Mouse (Mus musculus) frontal cortex, postnatal 14 days (tissue): ENCODE data around the gene Slc6a6.

Source experiments
- DNase-seq, 2 experiments: peaks; one replicate each; pipeline ENCODE4 v3.0.0; 2022; ENCODE audit warnings: low spot score in 2 of 2

Gene Slc6a6

DNA sequence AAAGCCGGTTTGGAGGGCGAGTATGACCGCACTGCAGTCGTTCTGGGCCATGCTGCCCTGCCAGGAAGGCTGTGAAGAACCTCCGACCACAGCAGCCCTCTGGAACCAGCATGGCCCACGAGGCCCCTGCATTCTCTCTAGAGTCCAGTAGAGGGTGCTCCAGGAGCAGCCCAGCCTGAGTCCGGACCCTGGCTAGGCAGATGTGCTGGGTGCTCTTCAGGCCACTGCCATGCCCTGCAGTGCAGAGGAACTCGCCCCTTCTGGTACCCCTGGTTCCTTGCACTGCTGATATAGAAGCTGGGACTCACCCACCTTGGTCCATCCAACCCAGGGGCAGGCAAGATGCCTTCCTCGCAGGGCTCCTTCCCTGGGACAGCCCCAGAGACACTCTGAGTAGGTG lies 92.7 kb downstream of the Slc6a6 start:
- no peak for DNase-seq

DNA sequence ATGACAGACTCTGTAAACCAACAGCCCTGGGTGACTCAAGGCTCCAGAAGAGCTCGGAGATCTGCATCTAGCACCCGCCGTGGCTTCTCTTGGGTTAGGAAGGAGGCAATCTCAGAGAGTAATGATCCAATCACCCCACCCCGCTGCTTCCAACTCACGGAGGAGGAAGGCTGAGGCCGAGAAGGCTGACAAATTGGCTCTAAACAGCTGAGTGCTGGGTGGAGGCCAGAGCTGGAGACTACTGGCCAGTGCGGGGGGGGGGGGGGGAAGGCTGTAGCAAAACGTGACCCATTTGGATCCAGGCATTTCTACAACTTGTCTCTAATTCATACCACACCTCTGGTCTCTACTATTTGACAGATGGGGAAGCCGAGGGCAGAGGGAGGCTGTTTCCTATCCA lies 95.4 kb downstream of the Slc6a6 start:
- no peak for DNase-seq

DNA sequence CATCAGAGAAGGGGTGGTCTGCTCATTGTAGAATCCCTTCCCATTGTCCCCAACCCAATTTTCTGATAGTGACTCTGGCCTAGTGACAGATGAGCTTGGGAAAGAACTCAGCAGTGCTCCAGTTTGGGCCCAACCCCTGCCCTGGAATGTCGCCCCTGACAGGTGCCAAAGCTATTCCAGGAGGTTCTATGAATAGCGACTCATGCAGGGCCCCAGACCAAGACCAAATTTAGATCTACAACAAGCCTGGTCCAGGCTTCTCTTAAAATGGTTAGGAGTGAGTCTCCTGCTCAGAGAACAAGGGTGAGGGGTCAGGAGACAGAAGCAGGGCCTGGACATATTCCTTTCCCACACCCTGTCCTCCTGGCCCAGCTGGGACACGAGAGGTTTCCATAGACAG lies 101.2 kb downstream of the Slc6a6 start:
- DNase-seq, result no peak

DNA sequence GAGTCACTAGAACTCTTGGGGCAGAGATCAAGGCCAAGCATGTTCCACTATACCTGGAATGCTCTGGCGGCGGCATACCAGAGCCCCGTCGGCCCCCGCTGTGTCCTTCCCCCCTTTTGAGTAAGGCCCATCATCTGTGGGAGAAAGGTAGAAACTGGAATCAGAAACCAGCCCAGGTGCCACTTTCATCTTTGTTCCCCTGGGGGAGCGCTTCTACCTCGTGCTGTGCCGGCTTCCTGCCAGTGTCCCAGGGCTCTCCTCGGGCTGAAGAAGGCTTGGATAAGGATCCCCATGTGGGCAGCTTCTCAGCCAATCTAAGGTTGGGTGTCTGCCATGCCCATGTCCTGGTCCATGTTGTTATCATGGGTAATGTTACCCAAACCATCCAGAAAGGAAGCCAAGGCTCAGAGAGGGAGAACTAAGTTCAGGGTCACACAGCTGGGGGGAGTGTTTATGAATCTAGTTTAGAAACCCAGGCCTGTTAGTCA lies 104.5 kb downstream of the Slc6a6 start:
- DNase-seq, result no peak

DNA sequence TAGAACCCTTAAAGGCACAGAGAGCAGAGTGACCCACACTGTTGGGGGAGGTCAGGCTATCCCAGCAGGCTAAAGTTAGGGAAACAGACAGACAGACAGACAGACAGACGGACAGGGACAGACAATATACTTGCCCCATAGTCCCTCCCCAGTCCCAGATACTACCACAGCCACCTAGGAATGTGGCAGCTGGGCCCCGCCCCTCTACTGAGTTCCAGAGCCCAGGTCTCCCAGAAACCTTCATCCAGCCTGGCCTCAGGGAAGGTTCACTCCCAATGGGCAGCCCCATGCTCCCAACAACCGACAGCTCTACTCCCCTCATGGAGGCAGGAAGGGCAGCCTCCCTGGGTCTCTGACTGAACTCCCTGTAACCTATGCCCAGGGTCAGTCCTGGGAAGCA lies 111.8 kb downstream of the Slc6a6 start:
- no peak for DNase-seq

DNA sequence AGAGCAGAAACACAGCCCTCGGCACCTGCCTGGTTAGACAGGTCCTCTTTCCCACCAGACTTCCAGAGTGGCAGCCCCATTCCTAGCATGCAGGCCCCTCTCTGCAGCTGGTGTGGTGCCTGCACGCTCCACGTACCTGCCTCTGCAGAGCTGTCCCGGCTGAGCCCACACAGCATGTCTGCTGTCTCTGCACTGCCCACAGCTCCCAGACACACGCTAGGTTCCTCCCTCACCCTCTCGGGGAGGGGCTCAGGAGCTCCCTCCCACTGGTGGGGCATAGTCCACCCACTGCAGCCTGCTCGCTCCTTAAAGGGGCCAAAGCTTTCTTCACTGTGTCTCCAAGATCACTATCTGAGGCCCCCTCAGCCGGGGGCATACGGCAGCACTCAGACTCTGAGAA lies 112.2 kb downstream of the Slc6a6 start:
- no peak for DNase-seq

DNA sequence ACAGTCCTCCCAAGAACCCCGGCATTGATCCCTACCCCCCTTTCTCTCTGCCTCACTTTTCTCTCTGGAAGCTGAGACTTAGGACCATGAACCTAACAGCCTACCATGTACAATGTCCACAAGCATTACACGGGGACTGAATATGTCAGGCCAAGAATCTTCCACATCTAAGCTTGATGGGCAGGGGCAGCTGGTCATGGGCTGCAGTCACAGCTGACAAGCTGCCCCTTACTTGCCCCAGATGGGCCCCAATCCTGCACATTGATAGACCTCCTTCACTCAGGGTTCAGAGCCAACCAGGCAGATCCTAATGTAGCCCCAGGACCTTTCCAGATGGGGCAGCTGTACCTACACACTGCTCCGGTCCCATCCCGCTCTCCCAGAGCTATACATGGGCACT lies 112.9 kb downstream of the Slc6a6 start:
- no peak for DNase-seq

DNA sequence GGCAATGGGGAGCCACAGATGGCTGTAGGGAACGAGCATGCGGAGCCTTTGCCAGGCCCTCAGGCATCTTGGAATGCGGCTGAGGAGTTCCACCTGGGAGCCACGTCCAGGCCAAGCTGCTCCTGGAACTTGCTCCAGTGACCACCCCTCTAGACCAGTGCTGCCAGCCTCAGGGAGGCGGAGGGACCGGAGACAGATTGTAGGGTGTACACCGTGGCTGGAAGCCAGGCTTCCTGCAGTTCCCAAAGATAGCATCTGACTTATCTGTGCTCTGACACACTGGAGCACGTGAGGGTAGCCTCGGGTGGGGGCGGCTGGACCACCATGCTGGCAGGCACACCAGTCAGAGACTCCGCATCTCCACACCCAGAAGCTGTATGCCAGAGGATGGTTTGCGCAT lies 114.6 kb downstream of the Slc6a6 start:
- DNase-seq, result peak in 1 of 2 experiments; percentile 26

DNA sequence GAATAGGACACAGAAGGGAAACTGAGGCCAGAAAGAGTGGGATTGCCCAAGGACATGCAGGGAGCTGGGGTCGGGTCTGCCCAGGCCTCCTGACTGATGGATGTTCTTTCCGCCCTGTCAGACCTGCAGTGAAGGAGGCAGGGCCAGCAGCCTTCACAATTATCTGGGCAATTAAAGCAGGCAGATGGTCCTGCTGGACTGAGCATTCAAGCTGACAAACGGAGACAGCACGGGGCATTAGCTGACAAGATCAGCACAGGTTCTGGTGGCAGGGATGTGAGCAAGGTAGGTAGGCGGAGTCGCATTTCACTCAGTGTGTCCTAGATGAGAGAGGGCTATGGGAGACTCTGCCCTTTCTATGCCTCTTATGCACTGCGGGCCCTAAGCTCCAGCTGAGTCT lies 120.3 kb downstream of the Slc6a6 start:
- no peak for DNase-seq

DNA sequence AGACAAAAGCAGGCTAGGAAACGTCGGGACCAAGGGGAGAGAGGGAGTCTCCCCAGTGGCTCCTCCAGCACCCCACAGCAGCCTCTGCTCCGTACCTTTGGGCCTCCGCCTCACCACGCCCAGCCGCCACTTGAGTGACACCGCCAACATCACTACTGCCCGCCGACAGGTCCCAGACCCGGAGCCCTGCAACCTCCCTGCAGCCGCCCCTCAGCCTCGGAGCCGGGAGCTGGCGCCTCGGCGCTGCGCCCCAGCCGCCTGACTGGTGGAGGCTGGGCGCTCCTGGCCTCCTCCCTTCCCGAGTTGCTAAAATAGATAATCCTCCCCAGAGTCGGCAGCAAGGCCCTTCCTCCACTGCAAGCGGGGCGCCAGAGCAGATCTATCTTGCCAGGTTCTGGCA lies 123.3 kb downstream of the Slc6a6 start:
- peak in 1 of 2 experiments; percentile 27 for DNase-seq

DNA sequence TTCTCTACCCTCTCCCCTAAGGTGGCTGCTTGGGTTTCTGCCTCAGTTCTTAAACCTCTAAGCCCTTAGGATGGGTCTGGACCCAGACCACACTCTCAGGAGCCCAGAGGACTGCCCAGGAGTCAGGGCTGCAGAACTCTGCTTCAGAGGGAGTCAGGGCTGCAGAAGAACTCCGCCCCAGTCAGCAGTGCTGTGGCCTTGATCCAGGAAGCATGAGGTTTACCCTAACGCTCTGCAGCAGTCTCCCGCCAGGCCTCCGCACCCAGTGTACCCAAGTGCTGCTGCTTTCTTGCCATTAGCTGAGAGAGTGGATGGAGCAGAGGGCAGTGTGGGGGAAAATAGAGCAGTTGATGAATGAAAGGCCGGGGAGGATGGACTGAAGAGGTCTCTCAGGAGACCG lies 124.2 kb downstream of the Slc6a6 start:
- no peak for DNase-seq
